Mouse (Mus musculus): Measurements from ENCODE around the gene Alg9. TPM values are rescaled to one million over a fixed set of nuclear protein-coding genes. Genes with fewer than 3 reads are reported as not detected.

The Alg9 gene
- total RNA-seq, 2 experiments from 2014 or later = 29.0 to 31.1 TPM

DNA sequence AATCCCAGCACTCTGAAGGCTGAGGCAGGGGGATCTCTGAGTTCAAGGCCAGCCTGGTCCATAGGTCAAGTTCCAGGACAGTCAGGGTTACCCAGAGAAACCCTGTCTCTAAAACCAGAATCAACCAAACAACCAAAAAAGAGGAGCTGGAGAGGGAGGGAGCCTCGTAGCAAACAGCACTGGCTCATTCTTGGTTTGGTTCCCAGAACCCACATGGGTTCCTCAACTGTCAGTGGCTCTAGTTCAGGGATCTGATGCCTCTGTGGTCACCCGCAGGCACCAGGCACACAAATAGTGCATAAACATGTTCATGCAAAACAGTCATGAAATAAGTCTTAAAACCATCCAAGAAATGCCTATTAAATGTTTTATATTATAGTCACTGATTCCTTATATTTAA, 93.4 kb downstream of the Alg9 start:
- no peak for DNase-seq (ENCODE audit: low spot score in 2 of 2)
- TF ChIP-seq CTCF (conservative IDR thresholded peaks at IDR 0.05) = no peak
- Histone ChIP-seq H3K4me3 (no peak overlapping the region), H3K27ac (no peak overlapping the region)

DNA sequence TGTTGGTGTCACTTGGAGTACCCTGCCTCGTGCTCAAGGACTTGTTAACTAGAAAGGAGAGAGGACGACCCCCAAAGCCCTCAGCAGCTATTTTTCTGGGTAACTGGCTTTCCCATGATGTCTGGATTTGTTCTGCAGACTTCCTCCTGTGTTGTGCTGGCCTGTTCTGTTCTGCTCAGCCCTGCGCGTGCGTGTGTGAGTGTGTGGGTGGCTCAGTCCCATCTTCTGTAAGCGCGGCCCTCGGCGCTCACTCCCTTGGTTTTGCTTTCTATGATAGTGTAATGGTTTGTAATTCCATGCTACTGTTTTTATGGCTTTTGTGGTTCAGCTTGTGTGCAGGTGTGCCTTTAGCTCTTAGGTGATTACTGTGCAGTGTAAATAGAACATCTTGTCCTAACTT, 98.4 kb downstream of the Alg9 start:
- Histone ChIP-seq H3K27ac (0 out of 2 replicates have a peak overlapping the region, but pooled peaks have one; percentile 18), H3K4me3 (no peak overlapping the region)
- TF ChIP-seq CTCF (conservative IDR thresholded peaks at IDR 0.05) = no peak
- DNase-seq (ENCODE audit: low spot score in 2 of 2) = no peak

DNA sequence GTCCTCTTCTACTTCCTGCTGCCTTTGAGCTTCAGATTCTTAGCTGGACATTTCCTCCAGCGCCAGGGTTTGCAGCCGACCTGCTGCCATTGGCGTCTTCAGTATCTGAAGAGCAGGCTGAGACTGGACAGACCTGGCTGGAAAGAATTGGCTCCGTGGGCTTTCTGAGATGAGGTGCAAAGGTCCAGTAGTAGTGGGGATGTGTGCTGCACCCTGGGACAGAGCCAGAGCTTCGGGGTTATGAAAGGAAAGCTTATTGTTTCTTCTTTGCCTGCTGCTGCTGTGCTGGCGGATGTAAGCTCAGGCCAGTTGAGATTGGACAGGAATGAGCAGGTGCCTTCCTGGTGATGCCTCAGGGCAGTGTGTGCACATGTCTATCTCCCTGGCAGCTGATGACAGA, 99.2 kb downstream of the Alg9 start:
- DNase-seq (ENCODE audit: low spot score in 2 of 2) = no peak
- no peak overlapping the region for H3K4me3 ChIP-seq
- TF ChIP-seq CTCF (conservative IDR thresholded peaks at IDR 0.05) = no peak
- H3K27ac ChIP-seq = no peak overlapping the region

DNA sequence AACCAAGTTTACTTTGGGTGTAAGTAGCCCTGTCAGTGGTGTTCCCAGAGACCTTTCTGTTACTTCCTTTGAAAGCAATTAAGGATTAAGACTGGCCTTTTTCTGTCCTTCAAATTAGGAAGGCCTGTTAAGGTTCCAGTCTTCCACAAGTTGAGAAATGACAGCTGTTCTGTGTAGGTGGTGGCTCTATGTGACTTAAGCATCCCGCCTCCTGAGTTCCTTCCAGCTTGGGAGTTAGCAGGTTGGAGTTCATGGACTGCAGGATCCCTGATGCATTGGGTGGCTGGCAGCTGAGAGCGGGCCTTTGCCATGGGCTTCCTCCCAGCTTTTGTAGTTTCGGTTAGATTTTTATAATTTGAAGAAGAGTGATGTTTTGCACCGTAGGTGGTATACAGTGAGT, 100.7 kb downstream of the Alg9 start:
- TF ChIP-seq CTCF (conservative IDR thresholded peaks at IDR 0.05) = no peak
- Histone ChIP-seq H3K4me3 (no peak overlapping the region), H3K27ac (no peak overlapping the region)
- DNase-seq (ENCODE audit: low spot score in 2 of 2) = no peak

DNA sequence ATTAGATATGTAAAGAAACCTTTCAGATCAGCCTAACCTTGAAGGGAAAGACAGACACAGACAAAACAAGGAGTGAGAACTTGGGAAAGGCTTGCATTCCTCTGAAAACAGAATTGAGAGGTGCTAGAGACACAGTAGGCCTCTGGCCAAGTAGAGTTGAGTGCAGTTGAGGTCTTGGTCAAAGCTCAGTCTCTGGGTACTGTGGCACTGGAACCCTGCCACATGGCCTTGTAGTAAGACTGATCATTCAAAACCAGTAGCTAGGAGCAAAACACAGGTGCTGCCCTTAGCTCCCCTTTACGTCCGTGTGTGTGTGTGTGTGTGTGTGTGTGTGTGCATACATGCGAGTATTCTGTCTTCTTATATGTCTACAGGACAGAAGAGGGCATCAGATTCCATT, 101.5 kb downstream of the Alg9 start:
- Histone ChIP-seq H3K4me3 (no peak overlapping the region), H3K27ac (no peak overlapping the region)
- TF ChIP-seq CTCF (conservative IDR thresholded peaks at IDR 0.05) = no peak
- no peak for DNase-seq (ENCODE audit: low spot score in 2 of 2)

DNA sequence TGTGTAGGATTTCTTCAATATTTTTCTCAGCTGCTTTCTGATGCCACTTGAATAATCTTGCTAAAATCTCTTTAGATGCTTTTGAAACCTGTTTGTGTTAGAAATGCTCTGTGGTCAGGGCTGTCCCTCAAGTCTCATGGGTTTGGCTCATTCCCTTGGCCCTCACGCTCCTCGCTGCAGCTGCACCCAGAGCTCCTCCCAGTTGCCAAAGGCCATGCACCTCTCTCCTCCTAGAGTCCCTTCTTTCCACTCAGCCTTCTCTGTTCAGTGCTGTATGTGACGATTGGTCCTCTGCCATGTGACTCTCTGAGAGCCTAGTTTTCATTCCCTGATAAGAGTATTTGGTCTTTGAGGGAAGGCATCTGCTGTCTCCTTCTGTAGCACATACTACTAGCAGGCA, 102.6 kb downstream of the Alg9 start:
- DNase-seq (ENCODE audit: low spot score in 2 of 2) = no peak
- Histone ChIP-seq H3K27ac (0 out of 2 replicates have a peak overlapping the region, but pooled peaks have one; percentile 5), H3K4me3 (no peak overlapping the region)
- TF ChIP-seq CTCF (conservative IDR thresholded peaks at IDR 0.05) = no peak

DNA sequence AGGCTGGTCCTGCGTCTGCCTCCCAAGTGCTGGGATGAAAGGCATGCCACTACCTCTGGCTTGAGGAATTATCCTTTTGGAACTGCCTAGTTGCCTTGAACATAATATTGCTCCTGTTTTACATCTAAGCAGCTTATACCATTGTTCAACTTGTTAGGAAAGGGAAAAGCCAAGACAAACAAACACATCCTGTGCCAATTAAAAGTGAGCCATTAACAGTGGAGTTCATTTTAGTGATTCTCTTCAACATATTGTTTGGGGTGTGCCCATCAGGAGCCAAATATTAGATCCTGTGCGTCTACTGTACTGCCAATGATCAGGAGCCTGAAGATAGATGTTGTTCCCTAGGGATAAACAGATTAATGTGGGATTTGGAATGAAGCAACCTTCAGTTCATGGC, 107.4 kb downstream of the Alg9 start:
- Histone ChIP-seq H3K4me3 (no peak overlapping the region), H3K27ac (peak overlapping the region; percentile 7; the same call in 1 of the 2 replicates)
- DNase-seq (ENCODE audit: low spot score in 2 of 2) = no peak
- no peak for TF ChIP-seq CTCF (conservative IDR thresholded peaks at IDR 0.05)

DNA sequence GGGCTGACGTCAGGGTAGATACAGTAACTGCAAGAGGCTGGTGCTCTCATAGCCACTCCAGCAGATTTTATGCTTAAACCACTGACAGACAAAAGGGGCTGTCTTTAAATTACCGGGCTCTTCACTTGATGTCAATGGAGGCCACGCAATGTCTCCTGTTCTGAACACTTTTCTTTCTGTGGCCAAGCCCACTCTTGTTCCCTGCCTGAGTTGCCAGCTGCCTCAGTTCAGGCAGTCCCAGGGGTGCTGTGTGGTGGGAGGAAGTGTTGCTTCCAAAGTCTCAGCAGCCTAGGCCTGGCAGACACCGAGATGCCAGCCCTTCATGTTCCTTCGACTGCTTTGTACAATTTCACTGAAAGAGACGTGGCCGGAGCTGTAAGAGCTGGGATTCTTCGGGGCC, 109.3 kb downstream of the Alg9 start:
- Histone ChIP-seq H3K27ac (peak overlapping the region; percentile 87), H3K4me3 (no peak overlapping the region)
- peak in 1 of 2 experiments; percentile 22 for DNase-seq (ENCODE audit: low spot score in 2 of 2)
- no peak for TF ChIP-seq CTCF (conservative IDR thresholded peaks at IDR 0.05)

DNA sequence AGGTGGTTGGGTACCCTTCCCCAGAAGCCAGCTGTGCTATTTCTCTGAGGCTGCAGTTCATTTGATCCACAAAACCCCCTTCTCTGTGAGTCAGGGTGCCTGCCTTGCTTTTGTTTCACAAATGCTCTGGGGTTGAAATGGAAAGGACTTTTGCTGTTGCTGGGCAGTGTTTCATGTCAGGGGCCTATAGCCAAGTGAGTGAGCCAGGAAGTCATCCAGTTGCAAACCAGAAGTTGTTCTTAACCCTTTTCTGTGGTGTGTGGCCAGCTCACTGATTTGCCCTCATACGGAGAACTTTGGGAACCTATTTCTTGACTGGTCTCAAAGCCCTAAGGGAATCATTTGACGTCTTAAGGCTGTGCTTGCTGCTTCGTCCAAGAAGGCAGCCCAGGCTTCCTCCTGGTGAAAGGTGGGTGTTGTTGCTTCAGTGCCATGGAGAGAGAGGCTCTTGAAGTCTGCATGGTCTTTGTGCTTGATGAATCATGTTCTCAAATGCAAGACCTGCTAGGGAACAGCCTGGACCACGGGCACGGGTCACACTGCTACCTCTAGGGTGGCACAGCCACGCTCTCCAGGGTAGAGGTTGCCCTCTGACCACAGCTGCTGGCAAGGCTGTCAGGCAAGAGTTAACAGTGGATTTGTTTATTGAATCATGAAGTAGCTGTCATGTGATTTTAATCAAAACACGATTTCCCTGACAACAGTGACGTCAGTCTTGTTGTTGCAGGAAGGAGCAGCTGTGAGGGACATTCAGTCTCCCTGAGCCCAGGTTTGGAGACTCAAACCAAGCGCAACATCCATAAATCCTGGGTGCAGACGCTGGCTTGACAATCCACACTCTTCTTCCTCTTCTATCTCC, 110.2 kb downstream of the Alg9 start:
- peak overlapping the region; percentile 87 for H3K27ac ChIP-seq
- no peak overlapping the region; the same call in 1 of the 2 replicates for H3K4me3 ChIP-seq
- TF ChIP-seq CTCF (conservative IDR thresholded peaks at IDR 0.05) = no peak
- DNase-seq (ENCODE audit: low spot score in 2 of 2) = peak; percentile 42 to 71

DNA sequence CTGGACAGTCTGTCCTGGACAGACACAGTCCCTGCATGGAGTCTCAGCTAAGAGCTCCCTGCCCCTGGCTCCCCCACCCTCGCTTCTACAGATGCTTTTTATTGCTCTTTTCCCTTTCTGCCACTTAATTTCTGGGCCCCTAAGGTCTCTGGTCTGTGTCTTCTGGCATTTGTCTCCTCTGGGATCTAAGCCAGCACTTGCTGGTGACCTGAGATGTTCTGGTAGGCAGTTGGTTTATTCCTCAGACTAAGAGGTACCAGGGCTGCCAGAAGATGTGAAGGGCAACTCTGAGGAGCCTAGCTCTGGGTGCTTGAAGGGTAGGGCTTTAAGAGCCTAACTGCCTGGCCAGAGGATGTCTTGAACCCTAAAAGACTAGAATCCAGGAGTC, 110.8 kb downstream of the Alg9 start:
- no peak for DNase-seq (ENCODE audit: low spot score in 2 of 2)
- Histone ChIP-seq H3K27ac (peak overlapping the region; percentile 87), H3K4me3 (no peak overlapping the region; the same call in 1 of the 2 replicates)
- no peak for TF ChIP-seq CTCF (conservative IDR thresholded peaks at IDR 0.05)

DNA sequence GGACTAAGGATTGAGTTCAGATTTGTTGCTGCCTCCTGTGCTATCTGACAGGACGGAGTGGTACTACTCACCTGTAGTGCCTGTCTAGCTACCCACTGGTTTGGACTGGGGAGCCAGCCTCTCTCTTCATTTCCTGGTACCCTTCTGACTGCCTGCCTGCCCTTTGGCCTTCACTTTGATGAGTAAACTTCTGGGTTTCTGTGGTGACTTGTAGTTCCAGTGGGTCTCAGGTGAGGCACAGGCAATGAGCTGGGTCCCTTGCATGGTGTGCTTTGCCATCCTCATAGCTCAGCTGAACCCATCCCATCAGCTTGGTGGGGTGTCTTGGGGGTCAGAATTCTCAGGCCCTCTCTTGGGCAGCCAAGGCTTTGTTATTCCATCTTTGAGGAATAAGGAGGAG, 112.1 kb downstream of the Alg9 start:
- no peak for DNase-seq (ENCODE audit: low spot score in 2 of 2)
- H3K27ac ChIP-seq = no peak overlapping the region
- TF ChIP-seq CTCF (conservative IDR thresholded peaks at IDR 0.05) = no peak
- H3K4me3 ChIP-seq = no peak overlapping the region

DNA sequence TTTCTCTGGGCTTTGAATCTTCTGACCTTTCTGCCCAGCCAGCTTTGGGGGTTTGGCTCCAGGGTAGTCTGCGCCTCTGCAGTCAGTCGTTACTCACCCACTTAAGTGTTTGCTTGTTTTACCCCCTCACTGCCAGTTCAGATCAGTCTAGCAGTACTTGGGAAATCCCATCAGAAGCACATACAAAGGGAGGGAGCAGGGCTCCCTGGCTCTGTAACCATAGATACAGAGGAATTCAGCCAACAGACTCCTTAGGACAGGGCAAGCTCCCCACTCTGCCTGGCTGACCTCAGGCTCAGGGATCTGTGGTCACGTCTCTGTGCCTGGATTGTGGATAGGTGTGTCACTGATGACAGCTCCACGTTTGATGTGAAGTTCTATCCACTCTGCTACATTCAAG, 112.5 kb downstream of the Alg9 start:
- DNase-seq (ENCODE audit: low spot score in 2 of 2) = no peak
- H3K4me3 ChIP-seq = no peak overlapping the region
- no peak overlapping the region for H3K27ac ChIP-seq
- no peak for TF ChIP-seq CTCF (conservative IDR thresholded peaks at IDR 0.05)

DNA sequence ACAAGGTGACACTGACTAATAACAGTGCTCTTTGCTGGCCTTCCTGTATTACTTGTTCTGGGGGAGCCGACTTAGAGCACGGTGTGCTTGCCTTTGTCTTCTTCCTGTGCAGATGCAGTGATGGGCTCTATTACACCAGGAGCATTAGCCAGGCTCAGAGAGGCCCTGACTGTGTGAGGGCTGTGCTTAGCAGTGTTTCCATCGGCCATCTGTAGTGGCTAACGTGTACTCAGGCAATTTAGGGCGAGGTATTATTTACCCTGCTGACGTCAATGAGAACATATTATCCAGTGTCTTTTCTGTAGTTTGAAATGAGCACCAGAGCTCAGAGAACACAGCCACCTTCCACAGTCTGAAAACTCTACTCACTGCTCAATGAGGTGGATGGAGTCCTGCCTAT, 114.4 kb downstream of the Alg9 start:
- H3K27ac ChIP-seq = no peak overlapping the region
- no peak for TF ChIP-seq CTCF (conservative IDR thresholded peaks at IDR 0.05)
- DNase-seq (ENCODE audit: low spot score in 2 of 2) = no peak

DNA sequence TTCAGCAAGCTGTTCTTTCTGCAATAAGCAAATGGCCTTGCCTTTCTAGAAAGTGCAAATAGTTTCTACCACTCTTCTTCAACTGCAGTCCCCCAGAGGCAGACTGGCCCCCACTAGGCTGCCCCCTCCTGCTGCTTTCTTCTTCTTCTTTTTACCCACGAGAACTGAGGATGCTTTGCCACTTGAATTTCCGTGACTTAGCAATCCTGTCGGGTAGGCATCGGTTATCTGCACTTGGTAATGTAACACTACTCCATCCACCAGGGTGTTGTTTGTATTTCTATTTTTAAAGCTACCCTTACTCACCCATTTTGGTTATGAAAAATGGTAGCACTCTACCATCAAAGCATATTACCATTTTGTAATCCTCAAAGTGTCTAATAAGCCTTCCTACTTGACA, 115.1 kb downstream of the Alg9 start:
- H3K4me3 ChIP-seq = no peak overlapping the region
- no peak for DNase-seq (ENCODE audit: low spot score in 2 of 2)
- TF ChIP-seq CTCF (conservative IDR thresholded peaks at IDR 0.05) = no peak

More for the DNA sequence above, 114.4 kb downstream of the Alg9 start:
- no peak overlapping the region for H3K4me3 ChIP-seq

More for the DNA sequence above, 115.1 kb downstream of the Alg9 start:
- H3K27ac ChIP-seq = no peak overlapping the region
